Mouse (Mus musculus) frontal cortex, postnatal 10 days (tissue): ENCODE results near the gene Pias1.
A peak's percentile ranks its signal among the peaks of the same experiment; 100 is the strongest.

ENCODE experiments used
- DNase-seq, 2 experiments: peaks; one replicate each; pipeline ENCODE4 v3.0.0; 2022; ENCODE audit warnings: low spot score in 2 of 2, mixed read lengths in 1 of 2

Pias1 gene

GRCm38 (mm10) chr9:62857719-62858261 lies 129.9 kb downstream of the Pias1 start, which contains the start of gene Calml4:
TSS of gene Calml4 (plus strand) at chr9:62858080.
- DNase-seq = no peak

- no peak for DNase-seq
Observed at GRCm38 (mm10) chr9:62857216-62857615, 130.5 kb downstream of the Pias1 start.

- DNase-seq = no peak
Observed at GRCm38 (mm10) chr9:62854483-62854882, 133.2 kb downstream of the Pias1 start.

- no peak for DNase-seq
Observed at GRCm38 (mm10) chr9:62851571-62851970, 136.2 kb downstream of the Pias1 start.

- DNase-seq = no peak
Observed at GRCm38 (mm10) chr9:62848641-62849040, 139.1 kb downstream of the Pias1 start.

GRCm38 (mm10) chr9:62847694-62848093 lies 140.0 kb downstream of the Pias1 start:
- peak; percentile 49 to 73 for DNase-seq

GRCm38 (mm10) chr9:62844461-62844860 lies 143.3 kb downstream of the Pias1 start:
- DNase-seq = no peak

- DNase-seq = no peak
Observed at GRCm38 (mm10) chr9:62843356-62844024, 144.2 kb downstream of the Pias1 start.

- no peak for DNase-seq
Observed at GRCm38 (mm10) chr9:62839172-62839770, 148.5 kb downstream of the Pias1 start.

- DNase-seq = peak; percentile 30 to 62
Observed at GRCm38 (mm10) chr9:62838506-62839171, 149.1 kb downstream of the Pias1 start, which contains the start of gene Cln6. TSS of gene Cln6 (plus strand) at chr9:62838785.

GRCm38 (mm10) chr9:62838146-62838505 lies 149.6 kb downstream of the Pias1 start:
- DNase-seq = no peak

- DNase-seq = no peak
Observed at GRCm38 (mm10) chr9:62837611-62838010, 150.1 kb downstream of the Pias1 start.

- no peak for DNase-seq
Observed at GRCm38 (mm10) chr9:62835705-62836446, 151.8 kb downstream of the Pias1 start.

GRCm38 (mm10) chr9:62834906-62835305 lies 152.8 kb downstream of the Pias1 start:
- DNase-seq = no peak

GRCm38 (mm10) chr9:62829877-62830276 lies 157.8 kb downstream of the Pias1 start:
- no peak for DNase-seq

GRCm38 (mm10) chr9:62828662-62829086 lies 159.1 kb downstream of the Pias1 start:
- DNase-seq = peak; percentile 89 to 92
